Mouse (Mus musculus) monocyte, adult 5-6 weeks (primary cell): ENCODE results near the gene Hmcn1. TPM values are rescaled to one million over a fixed set of nuclear protein-coding genes. Genes with fewer than 3 reads are reported as not detected.

Experiments used
- ATAC-seq: fragments of 153-309, 156-312 bp; replicated peaks from 2 replicates; pipeline ENCODE4 v1.8.0; 2017; ENCODE audit warnings: mild to moderate bottlenecking; ENCODE audit not compliant: low TSS enrichment, insufficient number of reproducible peaks, severe bottlenecking, poor library complexity, low FRiP score
- total RNA-seq: library from RNA; stranded (forward); fragments of 200-1000, 200-491, 200-594 nt; gene quantifications from 3 replicates; pipeline ENCODE4 v1.2.3, GENCODE M21; 2017

The Hmcn1 gene
- total RNA-seq, 1 experiment from 2014 or later, result not detected

GRCm38 (mm10) chr1:150913586-150914136 is 79.6 kb downstream of the Hmcn1 start:
- no peak for ATAC-seq

DNA sequence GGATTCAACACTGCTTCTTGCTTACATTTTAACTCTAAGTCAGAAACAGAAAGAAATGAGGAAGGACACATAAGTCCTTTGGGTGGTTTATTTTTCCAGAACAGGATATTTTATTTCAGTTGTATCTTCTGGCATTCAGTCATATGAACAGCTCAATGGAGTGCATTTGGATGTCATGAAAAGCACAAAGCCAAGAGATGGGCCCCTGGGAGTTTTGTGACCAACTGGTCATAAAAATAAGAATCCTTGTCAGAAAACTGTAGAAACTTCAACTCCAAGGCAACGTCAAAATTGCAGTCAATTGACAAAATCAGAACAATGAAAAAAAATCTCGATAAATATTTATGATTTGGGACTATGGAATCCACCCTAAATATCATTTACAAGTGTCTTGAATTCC is 83.6 kb downstream of the Hmcn1 start:
- ATAC-seq, result no peak

DNA sequence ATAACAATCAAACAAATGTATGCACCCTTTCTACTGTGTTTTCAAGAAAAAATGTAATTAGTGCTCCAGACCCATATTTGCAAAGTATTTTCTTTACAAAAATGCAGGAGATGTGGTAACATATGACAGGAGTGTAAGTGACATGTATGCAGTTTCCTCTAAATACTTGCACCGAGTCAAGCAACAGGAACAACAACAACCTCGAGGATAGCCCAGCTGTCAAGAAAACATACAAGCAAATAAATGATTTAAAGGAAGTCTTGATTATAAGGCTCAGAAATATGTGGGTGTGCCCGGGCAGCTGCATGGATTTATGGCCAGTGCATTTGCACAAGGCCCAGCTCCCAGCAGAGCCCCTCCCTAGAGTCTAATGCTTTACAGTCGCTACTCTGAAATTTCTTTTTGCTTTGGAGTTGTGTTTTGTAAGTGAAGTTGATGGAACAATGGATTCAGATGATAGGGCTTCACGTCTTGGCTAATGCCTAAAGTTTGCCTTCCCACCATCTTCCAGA is 99.5 kb downstream of the Hmcn1 start:
- no peak for ATAC-seq

DNA sequence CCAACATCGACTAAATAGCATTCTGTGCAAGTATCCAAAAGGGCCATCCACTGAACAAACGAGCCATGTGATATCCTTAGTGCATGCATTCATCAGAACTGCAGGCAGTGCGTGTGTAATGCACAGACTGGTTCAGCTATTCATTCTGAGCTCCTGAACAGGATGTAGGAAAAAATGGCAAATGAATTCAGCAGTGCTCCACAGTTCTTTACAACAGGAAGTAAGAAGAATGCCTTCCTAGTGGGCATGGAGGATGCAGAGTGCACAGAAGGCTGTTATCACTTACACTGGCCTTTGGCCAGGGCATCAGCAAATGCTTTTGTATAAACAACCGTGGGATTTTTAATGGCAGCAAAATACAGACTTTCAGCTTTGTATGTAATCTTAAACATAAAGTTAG is 103.2 kb downstream of the Hmcn1 start:
- no peak for ATAC-seq

GRCm38 (mm10) chr1:150886267-150886666 is 107.0 kb downstream of the Hmcn1 start:
- no peak for ATAC-seq

GRCm38 (mm10) chr1:150878421-150878820 is 114.8 kb downstream of the Hmcn1 start:
- ATAC-seq, result no peak

DNA sequence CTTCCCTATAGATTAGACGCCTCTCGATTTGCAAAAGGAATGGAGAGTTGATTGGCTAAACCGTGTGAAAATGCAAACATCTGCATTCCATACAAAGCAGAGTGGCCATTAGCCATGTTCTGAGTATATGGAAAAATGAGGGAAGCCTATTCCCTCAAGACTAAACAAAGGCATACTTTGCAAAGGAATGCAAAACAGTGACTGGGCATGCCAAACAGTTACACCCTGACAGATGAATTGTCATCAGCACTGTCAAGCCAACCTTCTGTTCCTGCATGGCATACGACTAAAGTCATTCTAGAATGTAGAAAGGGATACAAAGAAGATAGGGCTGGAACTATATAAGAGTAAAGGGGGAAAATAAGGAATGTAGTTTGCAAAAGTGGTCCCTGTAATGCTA is 115.3 kb downstream of the Hmcn1 start:
- no peak for ATAC-seq

DNA sequence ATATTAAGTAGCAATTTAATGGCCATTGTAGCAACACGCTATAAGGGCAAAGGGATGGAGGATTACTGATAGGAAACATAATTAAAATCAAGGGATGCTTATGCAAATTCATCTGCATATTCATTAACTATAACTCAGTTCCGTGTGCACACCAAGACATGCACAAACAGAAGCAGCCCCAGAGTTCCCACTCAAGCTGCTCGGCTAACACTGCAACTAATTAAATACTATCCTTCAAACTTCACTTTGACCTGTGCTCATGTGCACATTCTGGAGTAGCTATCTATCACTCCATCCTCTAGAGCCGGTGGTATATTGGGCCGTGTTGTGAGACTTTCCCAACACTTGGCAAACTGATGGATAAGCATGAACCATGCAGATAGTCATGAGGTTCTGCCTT is 119.2 kb downstream of the Hmcn1 start:
- ATAC-seq, result no peak

- no peak for ATAC-seq
Observed at GRCm38 (mm10) chr1:150873231-150873630, 120.0 kb downstream of the Hmcn1 start.

DNA sequence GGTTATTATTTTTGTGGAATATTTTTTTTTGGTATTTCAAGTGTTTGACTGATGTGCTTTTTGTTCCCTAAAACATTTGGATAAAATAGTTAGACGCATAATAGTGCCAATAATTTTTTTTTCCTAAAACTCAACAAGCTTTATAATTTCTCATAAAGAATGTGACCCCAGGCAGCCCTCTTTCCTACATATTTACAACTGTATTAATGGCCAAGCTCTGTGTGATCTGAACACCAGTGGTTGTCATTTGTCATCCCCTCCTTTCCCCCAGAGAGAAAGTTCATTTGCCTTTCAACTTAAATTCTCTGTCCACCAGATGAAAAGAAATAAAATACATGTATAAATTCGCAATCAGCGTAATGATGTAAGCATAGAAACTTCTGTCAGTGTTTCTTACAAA is 121.1 kb downstream of the Hmcn1 start:
- ATAC-seq, result no peak

GRCm38 (mm10) chr1:150869189-150869588 is 124.0 kb downstream of the Hmcn1 start:
- ATAC-seq, result no peak

- no peak for ATAC-seq
Observed at GRCm38 (mm10) chr1:150866615-150867014, 126.6 kb downstream of the Hmcn1 start.

DNA sequence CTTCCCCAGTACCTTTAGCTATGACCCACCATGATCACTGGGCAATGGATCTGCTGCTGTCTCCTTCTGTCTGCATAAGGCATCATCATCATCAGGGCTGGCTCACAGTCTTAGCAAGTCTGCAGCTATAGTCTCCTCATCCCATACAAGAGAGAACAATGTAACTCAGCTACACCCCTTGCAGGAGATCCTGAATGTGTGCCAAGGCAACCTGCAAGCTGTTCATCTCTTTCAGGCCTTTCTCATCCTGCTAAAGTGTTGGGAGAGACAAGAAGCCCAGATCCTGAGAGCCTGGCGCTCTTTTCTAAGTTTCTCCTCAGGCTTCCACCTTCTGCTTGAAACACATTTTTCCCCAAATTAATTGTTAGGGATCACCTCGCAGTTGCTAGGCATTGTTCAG is 135.5 kb downstream of the Hmcn1 start:
- ATAC-seq, result no peak

GRCm38 (mm10) chr1:150833448-150833847 is 159.8 kb downstream of the Hmcn1 start:
- ATAC-seq, result no peak

DNA sequence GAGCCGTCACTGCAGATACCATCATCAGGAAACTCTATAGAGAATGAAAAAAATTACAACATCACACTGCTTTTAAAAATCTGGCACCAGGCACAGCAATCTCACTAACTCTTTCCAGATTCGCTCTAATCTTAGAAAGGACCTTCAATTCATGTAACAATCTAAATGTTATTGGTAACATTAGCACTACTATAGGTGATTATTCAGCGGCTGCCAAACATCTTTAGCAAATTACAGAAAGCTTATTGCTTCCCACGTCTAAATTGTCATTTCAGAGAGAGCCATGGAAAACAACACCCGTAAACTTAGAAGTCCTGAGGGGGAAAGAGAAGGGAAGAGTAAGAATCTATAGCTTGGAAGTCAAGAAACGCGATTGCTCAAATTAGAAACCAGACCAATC is 163.4 kb downstream of the Hmcn1 start:
- ATAC-seq, result no peak

DNA sequence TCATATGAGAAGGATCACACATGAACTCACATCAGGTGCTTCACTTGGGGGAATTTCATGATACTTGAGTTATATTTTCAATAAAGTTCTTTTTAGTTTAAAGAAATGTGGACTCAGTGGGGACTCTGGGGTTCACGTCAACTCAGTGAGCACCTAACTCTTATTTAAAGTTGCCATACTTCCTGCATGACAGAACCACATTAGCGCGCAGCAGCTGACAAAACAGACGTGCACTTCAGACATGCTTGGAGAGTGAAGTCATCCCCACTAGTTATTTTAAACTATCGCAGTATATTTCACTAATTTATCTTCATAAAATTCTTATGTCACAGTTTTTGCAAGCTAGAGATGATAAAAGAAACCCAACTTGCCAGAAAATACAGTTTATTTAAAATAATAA is 166.1 kb downstream of the Hmcn1 start:
- ATAC-seq, result no peak

- no peak for ATAC-seq
Observed at GRCm38 (mm10) chr1:150824334-150825005, 168.8 kb downstream of the Hmcn1 start.

DNA sequence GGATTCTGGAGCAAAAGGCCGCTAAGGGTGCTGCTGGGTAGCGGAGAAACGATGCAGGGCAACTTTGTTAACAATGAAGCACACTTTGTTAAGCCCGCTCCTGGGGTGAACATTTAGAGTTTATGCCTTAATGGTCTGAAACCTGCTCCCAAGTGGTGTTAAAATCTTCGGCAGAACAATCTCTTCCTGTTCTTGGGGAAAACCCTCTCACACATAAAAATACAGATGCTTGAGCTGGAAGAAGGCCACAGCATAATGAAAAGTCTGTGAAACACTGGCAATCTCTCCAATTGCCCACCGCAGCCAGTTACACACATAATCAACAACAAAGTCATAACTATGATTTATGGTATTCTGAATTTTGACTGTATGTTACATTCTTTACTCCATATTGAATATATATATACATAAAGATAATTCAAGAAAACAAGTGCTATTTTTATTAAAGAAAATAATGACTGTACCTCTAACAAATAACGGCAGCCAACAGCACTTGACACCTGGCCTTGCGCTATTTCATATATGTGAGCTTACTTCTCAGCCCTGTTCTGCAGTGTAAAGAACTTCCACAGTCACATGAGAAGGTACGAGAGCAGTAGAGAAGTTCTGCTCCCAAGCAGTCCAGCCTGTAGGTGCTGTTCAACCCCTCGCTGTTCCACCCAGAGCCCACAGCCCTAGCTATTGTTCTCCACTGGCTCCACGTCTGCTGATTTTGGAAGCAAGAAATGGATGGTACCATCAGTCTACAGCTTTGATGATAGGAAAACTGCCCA is 177.0 kb downstream of the Hmcn1 start:
- ATAC-seq, result no peak

DNA sequence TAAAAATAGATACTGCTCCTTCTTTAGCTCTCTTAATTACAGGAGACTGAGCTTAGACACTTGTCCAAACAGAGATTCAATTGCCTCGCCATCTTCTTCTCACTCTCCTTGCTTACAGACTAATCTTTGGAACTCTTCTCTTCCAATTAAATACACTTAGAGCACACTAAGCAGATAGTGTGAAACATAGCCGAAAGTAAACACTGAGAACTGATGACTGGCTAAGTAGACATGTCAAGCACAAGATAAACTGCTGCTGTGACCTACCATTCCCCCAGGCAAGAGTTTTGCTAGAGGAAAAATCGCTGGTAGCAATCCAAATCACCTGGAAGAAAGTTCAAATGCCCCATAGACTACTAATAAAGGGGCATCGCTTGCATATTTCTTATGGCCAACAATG is 178.3 kb downstream of the Hmcn1 start:
- no peak for ATAC-seq

GRCm38 (mm10) chr1:150813381-150813780 is 179.9 kb downstream of the Hmcn1 start:
- no peak for ATAC-seq
